Mouse (Mus musculus): ENCODE measurements around the gene Gadd45b.

DNA sequence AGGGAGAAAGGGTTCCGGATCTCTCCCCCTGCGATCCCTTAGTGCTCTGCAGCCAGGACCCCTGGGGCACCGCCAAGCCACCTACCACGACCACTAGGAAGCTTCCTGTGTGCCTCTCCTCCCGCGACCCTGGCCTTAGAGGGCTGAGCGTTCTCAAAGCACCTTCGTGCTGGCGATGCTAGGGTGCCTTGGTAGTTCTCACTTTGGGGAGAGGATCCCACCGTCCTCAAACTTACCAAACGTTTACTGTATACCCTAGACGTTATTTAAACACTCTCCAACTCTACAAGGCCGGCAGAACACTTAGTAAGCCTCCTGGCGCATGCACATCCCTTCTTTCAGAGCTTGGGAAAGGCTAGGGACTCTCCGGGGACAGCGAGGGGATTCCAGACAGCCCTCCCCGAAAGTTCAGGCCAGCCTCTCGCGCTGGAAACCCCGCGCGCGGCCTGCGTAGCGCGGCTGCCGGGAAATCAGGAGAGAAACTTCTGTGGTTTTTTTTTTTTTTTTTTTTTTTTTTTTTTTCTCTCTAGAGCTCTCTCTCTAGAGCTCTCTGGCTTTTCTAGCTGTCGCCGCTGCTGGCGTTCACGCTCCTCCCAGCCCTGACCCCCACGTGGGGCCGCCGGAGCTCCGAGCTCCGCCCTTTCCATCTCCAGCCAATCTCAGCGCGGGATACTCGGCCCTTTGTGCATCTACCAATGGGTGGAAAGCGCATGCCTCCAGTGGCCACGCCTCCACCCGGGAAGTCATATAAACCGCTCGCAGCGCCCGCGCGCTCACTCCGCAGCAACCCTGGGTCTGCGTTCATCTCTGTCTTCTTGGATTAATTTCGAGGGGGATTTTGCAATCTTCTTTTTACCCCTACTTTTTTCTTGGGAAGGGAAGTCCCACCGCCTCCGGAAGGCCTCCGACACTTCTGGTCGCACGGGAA lies at the start of gene Gadd45b:
- TF ChIP-seq CTCF (IDR thresholded peaks at IDR 0.05): no peak
- 0 out of 2 replicates have a peak, but pooled peaks have one; percentile 45 for TF ChIP-seq EP300 (IDR thresholded peaks at IDR 0.05)
